Mouse (Mus musculus): ENCODE measurements around the gene Uggt1. TPM values are rescaled to one million over a fixed set of nuclear protein-coding genes. Genes with fewer than 3 reads are reported as not detected.

Uggt1 gene
- total RNA-seq, 2 experiments from 2014 or later, result 39.0 to 39.3 TPM

DNA sequence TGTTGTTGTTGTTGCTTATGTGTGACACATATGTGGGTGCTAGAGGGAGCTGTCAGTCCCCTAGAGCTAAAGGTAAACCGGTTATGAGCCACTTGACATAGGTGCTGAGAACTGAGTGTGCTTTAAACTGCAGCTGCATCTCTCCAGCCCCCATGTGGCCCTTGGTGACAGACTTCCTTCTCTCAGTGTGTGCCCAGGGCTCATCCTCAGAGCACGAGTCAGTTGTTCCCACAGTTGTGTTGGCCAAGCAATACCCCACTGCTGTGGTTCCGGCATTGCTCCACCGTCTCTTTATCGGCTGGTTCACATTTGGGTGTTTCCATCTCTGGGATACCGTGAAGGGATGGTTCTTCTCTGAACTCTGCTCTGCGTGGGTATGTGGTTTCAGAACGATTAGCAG, 12.8 kb upstream of the Uggt1 start:
- DNase-seq, result no peak

DNA sequence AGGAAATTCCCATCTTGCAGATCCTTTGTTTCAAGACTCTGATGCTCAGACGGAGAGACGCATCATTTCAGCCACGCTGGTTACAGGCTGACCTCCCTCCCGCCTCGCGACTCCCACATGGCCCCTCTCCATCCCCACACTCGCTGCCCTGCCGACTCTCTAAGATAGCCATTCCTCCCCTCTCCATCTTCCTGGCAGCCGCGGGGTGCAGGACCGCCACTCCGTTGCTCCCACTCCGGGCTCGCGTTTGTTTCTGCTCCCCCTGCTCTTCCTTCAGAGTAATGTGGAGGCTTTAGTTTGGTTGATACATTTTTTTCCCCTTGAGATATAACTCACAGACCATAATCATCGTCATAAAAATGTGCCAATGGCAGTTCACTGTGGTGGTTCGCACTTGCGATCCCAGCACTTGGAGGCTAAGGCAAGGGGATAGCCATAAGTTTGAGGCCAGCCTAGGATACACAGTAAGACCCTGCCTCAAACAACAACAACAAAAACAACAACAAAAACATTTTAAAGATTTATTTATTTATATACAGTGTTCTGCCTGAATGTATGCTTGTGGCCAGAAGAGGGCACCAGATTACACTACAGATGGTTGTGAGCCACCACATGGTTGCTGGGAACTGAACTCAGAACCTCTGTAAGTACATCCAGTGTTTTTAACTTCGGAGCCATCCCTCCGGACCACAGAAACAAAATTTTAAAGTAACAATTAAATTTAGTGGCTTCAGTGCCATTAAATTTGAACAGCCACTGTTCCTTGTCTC, 11.5 kb upstream of the Uggt1 start:
- DNase-seq, result peak; percentile 25

GRCm38 (mm10) chr1:36254635-36255360, 10.3 kb upstream of the Uggt1 start:
- DNase-seq, result peak; percentile 64

DNA sequence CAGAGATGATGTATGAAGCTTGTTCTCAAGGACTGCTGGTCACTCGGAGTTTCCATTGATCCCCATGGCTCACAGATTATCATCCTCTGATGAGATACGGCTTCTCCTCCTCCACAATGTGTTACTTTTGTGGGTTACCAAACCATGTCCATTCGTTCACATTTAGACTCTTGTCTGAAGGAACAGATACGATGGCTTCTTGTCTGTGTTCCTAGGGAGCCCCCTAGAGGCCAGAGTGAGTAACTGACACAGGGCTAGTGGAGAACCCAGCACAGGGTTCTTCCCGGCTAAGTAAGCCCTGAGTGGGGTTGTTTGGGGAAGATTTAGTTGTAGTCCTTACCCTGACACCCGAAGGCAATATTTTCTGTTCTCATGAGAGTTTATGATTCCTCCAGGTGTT, 8.3 kb upstream of the Uggt1 start:
- DNase-seq, result peak; percentile 79

- no peak for DNase-seq
Observed at GRCm38 (mm10) chr1:36251426-36251825, 6.9 kb upstream of the Uggt1 start.

- DNase-seq, result no peak
Observed at GRCm38 (mm10) chr1:36246688-36247087, 2.2 kb upstream of the Uggt1 start.

DNA sequence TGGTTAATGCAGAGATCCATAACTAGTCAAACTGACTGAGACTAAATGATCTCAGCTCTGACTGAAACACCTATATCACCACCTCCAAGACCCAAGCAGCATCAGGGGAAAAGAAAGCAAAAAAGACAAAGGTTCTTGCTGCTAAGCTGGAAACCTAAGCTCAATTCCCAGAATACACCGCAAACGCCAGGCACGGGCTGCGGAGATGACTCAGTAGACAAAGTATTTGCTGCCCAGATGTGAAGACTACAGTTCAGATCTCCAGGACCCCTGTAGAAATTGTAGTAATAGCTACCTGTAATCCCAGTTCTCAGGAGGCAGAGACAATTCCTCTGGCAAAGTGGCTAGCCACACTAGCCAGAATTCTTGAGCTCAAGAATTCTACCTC, 302 bp upstream of the Uggt1 start:
- no peak for DNase-seq

GRCm38 (mm10) chr1:36243447-36244057, 968 bp downstream of the Uggt1 start:
- DNase-seq, result no peak

DNA sequence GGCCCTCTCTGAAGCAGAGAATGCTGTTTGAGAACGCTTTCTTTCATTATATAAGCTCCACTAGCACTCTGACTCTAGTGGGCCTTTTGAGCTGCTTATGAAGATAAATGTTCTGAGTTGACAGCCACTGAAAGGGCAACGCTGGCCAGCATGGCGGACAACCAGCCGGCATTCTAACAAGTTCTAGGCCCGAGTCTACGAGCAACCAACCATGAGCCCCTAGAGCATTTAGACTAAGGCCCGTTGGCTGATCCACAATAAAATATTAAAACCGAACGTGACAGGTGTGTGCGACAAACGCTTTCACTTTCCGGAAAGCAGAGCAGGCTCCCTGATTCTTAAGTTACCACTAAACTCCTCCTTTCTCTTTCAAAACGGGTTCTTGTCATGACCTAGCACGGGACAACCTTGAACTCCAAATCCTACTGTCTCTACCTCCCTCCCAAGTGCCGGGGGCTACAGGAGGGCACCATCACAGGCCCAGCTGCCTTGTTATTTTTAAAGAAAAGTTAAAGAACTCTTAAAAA, 2.6 kb downstream of the Uggt1 start:
- no peak for DNase-seq

- no peak for DNase-seq
Observed at GRCm38 (mm10) chr1:36240176-36240575, 4.3 kb downstream of the Uggt1 start.

DNA sequence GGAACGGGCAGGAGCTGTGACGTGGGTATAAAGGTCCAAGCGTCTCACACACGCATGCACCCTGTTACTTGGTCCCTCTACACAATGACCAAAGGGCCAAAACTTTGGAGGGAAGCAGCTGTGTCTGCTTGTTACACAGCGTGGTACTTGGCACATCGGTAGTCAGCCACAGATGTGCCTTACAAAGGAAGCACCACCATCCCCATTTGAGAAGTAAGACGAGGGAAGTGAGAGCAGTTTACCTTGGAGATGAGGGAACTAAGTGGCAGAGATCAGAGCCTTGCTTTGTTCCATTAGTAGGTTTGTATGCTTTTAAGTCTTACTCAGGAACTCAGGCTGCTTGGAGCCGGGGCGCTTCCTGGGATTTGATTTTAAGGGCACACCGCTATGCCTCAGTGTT, 5.1 kb downstream of the Uggt1 start:
- no peak for DNase-seq

- DNase-seq, result no peak
Observed at GRCm38 (mm10) chr1:36235855-36236254, 8.7 kb downstream of the Uggt1 start.

DNA sequence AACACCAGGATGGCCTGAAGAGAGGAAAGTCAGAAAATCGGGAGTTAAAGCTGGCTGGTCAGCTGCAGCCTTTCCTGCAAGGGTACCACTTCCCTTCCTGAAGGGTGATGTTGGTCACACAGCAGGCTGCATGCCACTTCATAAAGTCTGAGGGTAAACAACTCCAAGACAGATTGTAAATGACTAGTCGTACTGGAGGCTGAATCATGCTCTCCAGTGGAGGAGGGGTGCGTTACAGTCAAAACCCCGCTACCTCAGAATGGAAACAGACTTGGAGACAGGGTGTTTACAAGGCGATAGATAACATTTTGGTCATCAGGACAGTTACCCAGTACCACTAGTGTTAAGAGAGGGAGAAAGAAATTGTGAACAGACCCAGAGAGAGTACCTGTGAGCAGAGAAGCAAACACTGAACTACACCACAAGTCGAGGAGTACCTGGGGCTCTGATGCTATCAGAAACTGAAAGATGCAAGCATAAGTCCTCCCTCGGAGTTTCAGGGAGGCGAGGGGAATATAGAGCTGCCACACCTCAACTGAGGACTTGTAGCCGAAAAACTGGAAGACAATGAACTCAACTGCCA, 9.4 kb downstream of the Uggt1 start:
- DNase-seq, result no peak

- no peak for DNase-seq
Observed at GRCm38 (mm10) chr1:36233218-36233617, 11.3 kb downstream of the Uggt1 start.

GRCm38 (mm10) chr1:36230919-36231705, 13.4 kb downstream of the Uggt1 start:
- DNase-seq, result no peak

DNA sequence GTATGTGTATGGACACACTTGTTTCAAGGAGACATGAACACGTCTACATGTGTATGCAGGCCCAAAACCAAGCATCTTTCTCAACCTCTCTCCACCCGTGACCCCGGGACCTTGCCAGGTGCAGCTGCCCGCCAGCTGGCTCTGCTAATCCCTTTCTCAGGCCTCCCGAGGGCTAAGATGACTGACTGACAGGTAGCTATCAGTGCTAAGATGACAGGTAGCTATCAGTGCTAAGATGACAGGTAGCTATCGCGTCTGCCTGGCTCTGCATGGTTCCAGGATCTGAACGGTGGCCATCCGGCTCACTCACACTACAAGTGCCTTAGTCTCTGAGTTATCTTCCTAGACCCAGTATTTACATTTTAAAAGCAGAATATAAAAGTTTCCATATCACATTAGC, 16.1 kb downstream of the Uggt1 start:
- DNase-seq, result no peak

GRCm38 (mm10) chr1:36224648-36225047, 19.9 kb downstream of the Uggt1 start:
- no peak for DNase-seq

DNA sequence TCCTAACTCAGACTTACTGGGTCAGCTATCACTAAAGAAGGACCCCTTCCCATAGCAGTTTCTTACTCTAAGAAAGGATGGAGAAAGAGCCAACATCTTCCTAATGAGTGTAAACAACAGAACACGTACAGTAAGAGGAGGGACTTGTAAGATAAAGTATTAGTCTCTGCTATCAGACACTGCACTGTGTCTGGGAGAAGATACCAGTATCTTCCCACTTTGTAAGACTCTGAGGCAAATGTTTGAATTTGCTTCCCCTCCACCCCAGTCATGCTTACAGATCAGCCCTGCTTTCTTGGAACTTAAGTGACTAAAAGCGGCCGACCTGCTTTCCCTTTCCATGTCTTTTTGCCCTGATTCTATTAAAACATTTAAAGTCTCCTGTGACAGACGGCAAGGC, 30.2 kb downstream of the Uggt1 start:
- DNase-seq, result no peak

- DNase-seq, result no peak
Observed at GRCm38 (mm10) chr1:36201739-36202138, 42.8 kb downstream of the Uggt1 start.

- DNase-seq, result no peak
Observed at GRCm38 (mm10) chr1:36194482-36194881, 50.0 kb downstream of the Uggt1 start.

GRCm38 (mm10) chr1:36191966-36192365, 52.6 kb downstream of the Uggt1 start:
- DNase-seq, result no peak

DNA sequence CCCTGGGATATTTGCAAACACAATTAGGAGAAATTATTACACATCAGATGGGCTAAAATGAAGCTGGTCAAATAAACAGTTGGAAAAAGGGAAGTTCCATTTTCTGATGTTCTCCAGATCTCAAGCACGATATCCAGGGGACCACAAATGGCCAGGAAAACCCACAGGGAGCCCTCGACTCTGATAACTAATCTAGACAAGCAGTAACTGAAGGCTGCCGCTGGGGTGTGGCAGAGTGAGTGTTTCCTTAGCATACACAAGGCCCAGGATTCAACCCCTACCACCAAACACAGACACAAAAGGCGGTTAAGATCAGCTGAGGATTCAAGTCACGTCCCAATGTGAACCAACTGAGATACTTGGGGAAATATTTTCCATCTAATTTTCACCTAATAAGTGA, 64.5 kb downstream of the Uggt1 start:
- no peak for DNase-seq
